Mouse (Mus musculus) liver, embryonic 14.5 days (tissue): ENCODE results near the gene Tcf21. TPM values are rescaled to one million over a fixed set of nuclear protein-coding genes. Genes with fewer than 3 reads are reported as not detected.

ENCODE experiments used
- ATAC-seq: fragments of 200-750 bp; cut with Nextera tagmentation; 2 replicates; pipeline ENCODE4 v1.8.0; 2017; ENCODE audit warnings: moderate number of reproducible peaks, mild to moderate bottlenecking, moderate library complexity; ENCODE audit not compliant: insufficient read depth
- DNase-seq, 3 experiments: peaks; one replicate each; pipeline ENCODE4 v3.0.0-alpha.2; 2012 to 2013; ENCODE audit warnings: low read depth in 3 of 3, low spot score in 3 of 3
- H3K27ac ChIP-seq: fragments of 300-500 bp; sonication (generic); 2 replicates; pipeline ENCODE4 v1.5.1; 2014; ENCODE audit warnings: moderate library complexity, mild to moderate bottlenecking, control low read depth, inconsistent platforms
- H3K27me3 ChIP-seq: fragments of 300-500 bp; sonication (generic); 2 replicates; pipeline ENCODE4 v1.6.1; 2014; ENCODE audit warnings: mild to moderate bottlenecking, low read length, moderate library complexity; ENCODE audit not compliant: control insufficient read depth, insufficient read depth
- H3K36me3 ChIP-seq: fragments of 300-500 bp; sonication (generic); replicated peaks from 2 replicates; pipeline ENCODE4 v1.6.1; 2014; ENCODE audit warnings: low read depth; ENCODE audit not compliant: control insufficient read depth, insufficient read depth
- H3K4me1 ChIP-seq, 2 experiments: fragments of 200-500 bp in 1 of 2; fragments of 300-500 bp in 1 of 2; sonication (generic) in 1 of 2; replicated peaks; 2 replicates each; pipeline ENCODE4 v1.6.1; 2012 to 2014; ENCODE audit warnings: antibody characterized with exemption in 1 of 2, inconsistent platforms in 1 of 2, low read length in 1 of 2; ENCODE audit not compliant: control insufficient read depth in 2 of 2, insufficient read depth in 2 of 2
- H3K4me2 ChIP-seq: fragments of 300-500 bp; sonication (generic); 2 replicates; pipeline ENCODE4 v1.6.1; 2014; ENCODE audit warnings: low read depth, mild to moderate bottlenecking, control low read depth, moderate library complexity
- H3K4me3 ChIP-seq, 2 experiments: fragments of 200-500 bp in 1 of 2; fragments of 300-500 bp in 1 of 2; sonication (generic) in 1 of 2; 2 replicates each; pipeline ENCODE4 v1.5.1; 2012 to 2014; ENCODE audit warnings: low read depth in 2 of 2, low read length in 2 of 2, mild to moderate bottlenecking in 2 of 2, control low read depth in 1 of 2, inconsistent platforms in 1 of 2, moderate library complexity in 1 of 2; ENCODE audit not compliant: insufficient read depth in 1 of 2
- H3K9ac ChIP-seq: fragments of 300-500 bp; sonication (generic); replicated peaks from 2 replicates; pipeline ENCODE4 v1.6.1; 2014; ENCODE audit warnings: mild to moderate bottlenecking, control low read depth, moderate library complexity
- H3K9me3 ChIP-seq: fragments of 300-500 bp; sonication (generic); 2 replicates; pipeline ENCODE4 v1.6.1; 2016; ENCODE audit warnings: low read length, mixed read lengths; ENCODE audit not compliant: control insufficient read depth
- CTCF ChIP-seq: IDR thresholded peaks from 2 replicates; pipeline ENCODE4 v1.5.1; 2016; ENCODE audit warnings: antibody characterized with exemption, low read depth, control low read depth
- EP300 ChIP-seq: IDR thresholded peaks from 2 replicates; pipeline ENCODE4 v1.6.1; 2016; ENCODE audit warnings: antibody characterized with exemption, low read depth
- WGBS: fragments of 180-500 bp; shearing (Covaris S2); extraction: QIAGEN DNeasy Blood & Tissue Kit; methylation state at CpG from one replicate; pipeline ENCODE4 v1.1.7; 2014; ENCODE audit not compliant: insufficient replicate concordance; 5-methylcytosine and 5-hydroxymethylcytosine counted together
- polyA plus RNA-seq, 2 experiments: library from polyadenylated mRNA; depleted of rRNA in 1 of 2; stranded (reverse) in 1 of 2; unstranded in 1 of 2; fragments of >200 nt; fragmentation: Nextera tagmentation in 1 of 2; extraction: Ambion mirVana in 1 of 2; gene quantifications; 2 replicates each; pipeline versions ENCODE4 v1.2.1 to v1.2.3; 2012 to 2014

The Tcf21 gene
- polyA plus RNA-seq, 2 experiments, result 4.2 to 4.5 TPM

DNA sequence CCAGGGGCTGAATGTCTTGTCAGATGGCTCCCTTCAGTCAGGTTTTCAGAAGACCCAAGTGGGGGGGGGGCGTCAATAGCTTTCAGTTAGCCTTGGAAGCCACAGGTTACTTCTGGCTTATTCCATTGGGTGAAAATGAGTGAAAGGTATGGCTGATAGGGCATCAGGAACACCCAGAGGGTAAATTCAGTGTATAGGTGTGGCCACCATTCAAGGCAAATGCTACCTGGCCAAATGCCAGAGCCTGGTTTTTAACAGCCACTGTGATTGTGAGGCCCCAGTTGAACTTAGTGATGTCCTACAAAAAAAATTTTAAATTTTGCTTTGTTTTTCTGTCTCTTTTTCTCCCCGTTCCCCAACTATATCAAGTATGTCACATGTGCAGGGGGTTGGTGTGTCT lies 6.3 kb upstream of the Tcf21 start:
- Histone ChIP-seq H3K4me3 (no peak overlapping the region), H3K4me2 (no peak overlapping the region), H3K27me3 (peaks cover 7% of the 10 kb centered on the region), H3K9me3 (no peaks in the 10 kb centered on the region), H3K27ac (no peak overlapping the region), H3K36me3 (no peaks in the 10 kb centered on the region), H3K4me1 (no peaks in the 10 kb centered on the region), H3K9ac (no peak overlapping the region)
- 44% methylated on average over 2 of the region's 2 CpGs for WGBS
- DNase-seq (no peak), ATAC-seq (no peak)
- TF ChIP-seq CTCF (no peak), EP300 (no peak)

DNA sequence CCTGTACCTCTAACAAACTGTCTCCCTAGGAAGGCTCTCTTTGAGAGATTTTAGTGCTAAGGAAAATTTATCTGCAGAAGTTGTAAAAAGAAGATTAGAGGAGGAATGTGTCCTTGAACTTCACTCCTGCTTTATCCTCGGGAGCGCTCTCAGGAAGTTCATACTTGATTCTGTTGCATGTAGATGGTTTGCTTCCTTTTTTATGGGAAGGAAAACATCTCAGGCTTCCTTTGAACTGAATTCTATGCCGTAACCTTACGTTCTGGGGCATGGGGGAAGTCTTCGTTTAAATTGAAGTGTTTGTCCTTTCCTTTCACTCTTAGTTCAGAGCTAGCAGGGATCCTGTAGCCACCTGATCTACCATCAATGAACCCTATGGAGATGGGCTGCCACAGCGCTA lies 2.9 kb upstream of the Tcf21 start:
- H3K27ac ChIP-seq, result no peak overlapping the region

DNA sequence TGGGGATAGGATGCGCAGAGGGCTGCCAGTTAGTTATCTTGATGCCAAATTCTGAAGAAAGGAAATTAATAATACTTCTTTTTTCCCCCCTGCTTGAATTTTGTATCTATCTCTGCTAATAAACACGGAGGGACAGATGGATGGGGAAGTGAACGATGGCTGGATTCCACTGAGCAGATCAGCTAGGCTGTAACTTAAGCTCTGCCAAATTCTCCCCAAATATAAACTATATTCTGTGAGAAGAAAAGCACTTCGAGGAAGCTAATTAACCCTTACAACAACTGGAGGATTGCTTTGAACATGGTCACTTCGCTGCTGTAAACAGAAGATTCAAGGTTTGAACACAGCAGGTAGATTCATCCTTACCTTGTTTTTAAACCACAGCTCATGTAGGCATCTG lies 2.5 kb upstream of the Tcf21 start:
- Histone ChIP-seq H3K9ac (no peak overlapping the region), H3K4me2 (no peak overlapping the region), H3K4me3 (no peak overlapping the region), H3K27ac (no peak overlapping the region), H3K4me1 (no peaks in the 10 kb centered on the region), H3K9me3 (no peaks in the 10 kb centered on the region), H3K36me3 (no peaks in the 10 kb centered on the region), H3K27me3 (peaks cover 43% of the 10 kb centered on the region)
- ATAC-seq, result no peak
- no peak for DNase-seq
- TF ChIP-seq CTCF (no peak), EP300 (no peak)
- 15% methylated on average over 5 of the region's 5 CpGs for WGBS

More for the DNA sequence above, 2.9 kb upstream of the Tcf21 start:
- Histone ChIP-seq H3K4me1 (no peaks in the 10 kb centered on the region), H3K9ac (no peak overlapping the region), H3K9me3 (no peaks in the 10 kb centered on the region), H3K4me2 (no peak overlapping the region), H3K27me3 (peaks cover 39% of the 10 kb centered on the region), H3K4me3 (no peak overlapping the region), H3K36me3 (no peaks in the 10 kb centered on the region)
- 13% methylated on average over 6 of the region's 6 CpGs for WGBS
- TF ChIP-seq CTCF (no peak), EP300 (no peak)
- ATAC-seq, result no peak
- DNase-seq, result no peak

DNA sequence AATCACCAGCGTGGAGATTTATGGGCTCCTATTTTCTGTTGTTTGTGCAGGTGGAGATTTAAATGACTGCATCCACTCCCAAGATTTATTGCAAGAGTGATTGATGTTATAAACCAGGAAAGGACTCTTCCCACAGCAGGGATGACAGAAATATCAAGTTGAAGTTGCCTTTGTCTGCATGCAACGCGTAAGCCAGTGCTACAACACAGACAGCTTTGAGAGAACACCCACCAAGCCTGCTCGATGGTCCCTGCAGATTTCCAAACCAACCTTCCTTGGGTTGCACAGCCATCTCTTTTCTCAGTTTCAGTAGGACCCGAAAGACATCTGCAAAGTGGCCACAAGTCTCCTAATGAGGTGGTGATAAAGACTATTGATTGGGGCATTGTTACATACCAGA lies 1.7 kb upstream of the Tcf21 start:
- WGBS, result 11% methylated on average over 5 of the region's 5 CpGs
- Histone ChIP-seq H3K9me3 (no peaks in the 10 kb centered on the region), H3K4me1 (no peaks in the 10 kb centered on the region), H3K36me3 (no peaks in the 10 kb centered on the region), H3K27ac (no peak overlapping the region), H3K4me2 (no peak overlapping the region), H3K4me3 (no peak overlapping the region), H3K27me3 (peaks cover 47% of the 10 kb centered on the region), H3K9ac (no peak overlapping the region)
- TF ChIP-seq CTCF (no peak), EP300 (no peak)
- ATAC-seq, result no peak
- DNase-seq, result no peak

DNA sequence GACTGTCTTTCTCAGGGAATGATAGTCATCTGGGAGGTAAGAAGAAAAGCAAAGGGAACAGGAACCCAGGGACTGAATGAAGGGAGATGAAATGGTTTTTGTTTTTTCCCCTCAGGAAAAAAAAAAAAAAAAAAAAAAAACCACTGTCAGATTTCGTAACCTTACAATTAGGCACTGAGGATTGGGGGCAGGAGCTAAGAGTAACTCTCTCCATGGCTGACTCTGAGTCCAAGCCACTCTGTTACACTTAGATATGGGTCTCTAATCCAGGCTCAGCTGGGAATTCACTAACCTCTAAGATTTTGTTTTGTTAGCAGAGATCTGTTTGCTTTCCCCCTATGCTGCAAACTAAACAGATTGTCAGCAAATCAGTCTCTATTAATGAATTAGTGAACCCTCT lies 1.3 kb upstream of the Tcf21 start:
- H3K27ac ChIP-seq, result no peak overlapping the region
- H3K4me3 ChIP-seq, result no peak overlapping the region
- H3K9me3 ChIP-seq, result no peaks in the 10 kb centered on the region
- no peak for ATAC-seq
- H3K9ac ChIP-seq, result no peak overlapping the region
- H3K4me1 ChIP-seq, result no peaks in the 10 kb centered on the region
- WGBS, result 21% methylated on average over 1 of the region's 1 CpGs
- no peaks in the 10 kb centered on the region for H3K36me3 ChIP-seq
- DNase-seq, result no peak
- peaks cover 51% of the 10 kb centered on the region for H3K27me3 ChIP-seq
- no peak overlapping the region for H3K4me2 ChIP-seq
- TF ChIP-seq CTCF (no peak), EP300 (no peak)
